Mouse (Mus musculus) ES-Bruce4 (cell line): ENCODE results near the gene Krtap8-1.

Experiments used
- CTCF ChIP-seq: IDR thresholded peaks from one replicate; pipeline ENCODE4 v1.8.1; 2011; ENCODE audit warnings: low read depth, low read length
- POLR2A ChIP-seq: IDR thresholded peaks from one replicate; pipeline ENCODE4 v1.8.1; 2011; ENCODE audit warnings: low read length; ENCODE audit not compliant: insufficient read depth

- TF ChIP-seq CTCF (no peak), POLR2A (no peak)
Observed at GRCm38 (mm10) chr16:89497002-89497401, 9.2 kb upstream of the Krtap8-1 start.
